Mouse (Mus musculus): ENCODE data around the gene Rbms1.

Gene Rbms1

GRCm38 (mm10) chr2:60879141-60879818, 83.7 kb downstream of the Rbms1 start:
- 76% methylated on average over 5 of the region's 5 CpGs for WGBS

- 79% methylated on average over 14 of the region's 14 CpGs for WGBS
Observed at GRCm38 (mm10) chr2:60877543-60878386, 85.2 kb downstream of the Rbms1 start.

DNA sequence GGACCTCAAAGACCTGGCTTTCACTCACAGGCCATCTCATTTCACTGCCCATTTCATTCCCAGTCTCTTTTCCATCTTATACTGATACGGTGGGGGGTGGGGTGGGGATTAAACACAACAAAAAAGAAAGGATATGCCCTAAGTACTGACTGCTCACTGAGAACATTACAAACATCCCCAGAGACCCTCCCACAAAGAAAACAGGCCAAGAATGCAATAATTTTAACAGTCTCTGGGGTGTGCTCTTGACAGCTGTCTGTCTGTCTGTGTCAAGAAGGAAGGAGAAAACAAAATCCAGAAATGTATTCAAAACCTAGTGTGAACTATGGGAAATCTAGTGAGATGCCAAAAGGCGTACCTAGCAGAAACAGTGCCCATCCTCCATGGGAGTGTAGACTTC, 86.1 kb downstream of the Rbms1 start:
- 72% methylated on average over 2 of the region's 2 CpGs for WGBS

GRCm38 (mm10) chr2:60872095-60872811, 90.7 kb downstream of the Rbms1 start:
- WGBS = 73% methylated on average over 7 of the region's 7 CpGs

GRCm38 (mm10) chr2:60871001-60871400, 92.0 kb downstream of the Rbms1 start:
- WGBS = 69% methylated on average over 5 of the region's 5 CpGs

DNA sequence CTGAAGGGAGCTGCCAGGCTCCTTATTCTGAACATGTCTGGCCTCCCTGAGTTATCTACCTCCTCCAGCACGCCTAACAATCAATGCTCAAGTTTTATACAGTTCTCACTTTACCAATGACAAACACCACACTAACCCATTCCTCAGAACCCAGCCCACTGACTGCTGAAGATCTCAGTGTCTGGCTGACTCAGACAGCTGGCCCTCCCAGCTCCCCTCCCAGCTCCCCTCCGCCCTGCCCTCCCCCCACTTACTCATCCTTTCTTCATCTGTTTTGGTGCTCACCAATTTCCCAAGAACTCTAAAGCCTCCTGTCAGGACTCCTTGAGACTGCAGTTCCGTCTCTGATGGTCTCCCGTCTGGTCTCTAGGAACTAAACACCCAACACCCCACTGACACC, 92.5 kb downstream of the Rbms1 start:
- 81% methylated on average over 4 of the region's 4 CpGs for WGBS

GRCm38 (mm10) chr2:60869001-60869743, 93.8 kb downstream of the Rbms1 start:
- WGBS = 78% methylated on average over 12 of the region's 12 CpGs

DNA sequence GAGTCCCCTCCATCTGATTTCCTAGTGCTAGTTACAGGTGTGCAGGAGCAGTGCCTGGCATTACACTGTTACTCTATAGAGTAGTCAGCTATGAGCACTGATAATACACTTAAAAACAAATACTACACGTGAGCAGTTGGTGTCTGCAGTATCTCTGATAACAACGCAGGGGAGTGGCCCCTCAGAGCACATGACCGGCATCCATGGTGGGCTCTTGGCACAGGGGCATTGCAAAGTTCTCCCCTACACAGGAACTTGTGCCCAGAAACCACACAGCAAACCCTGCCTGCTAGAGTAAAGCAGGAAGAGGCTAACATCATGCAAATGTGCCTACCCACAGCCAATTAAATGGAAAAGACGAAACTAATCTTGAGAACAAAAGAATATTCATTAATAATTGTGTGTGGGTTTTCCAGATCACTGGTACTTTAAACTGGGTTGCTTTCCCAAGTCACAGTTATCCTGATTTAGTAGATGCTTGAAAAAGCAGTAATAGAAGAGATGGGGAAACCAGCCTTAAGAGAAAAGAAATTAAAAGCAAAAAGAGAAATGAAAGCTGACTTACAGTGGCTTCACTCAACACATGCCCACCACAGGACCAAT, 94.8 kb downstream of the Rbms1 start:
- 68% methylated on average over 4 of the region's 4 CpGs for WGBS

GRCm38 (mm10) chr2:60867304-60867703, 95.7 kb downstream of the Rbms1 start:
- 95% methylated on average over 8 of the region's 8 CpGs for WGBS

- WGBS = 70% methylated on average over 1 of the region's 1 CpGs
Observed at GRCm38 (mm10) chr2:60865869-60866268, 97.1 kb downstream of the Rbms1 start.

- WGBS = 65% methylated on average over 5 of the region's 5 CpGs
Observed at GRCm38 (mm10) chr2:60864977-60865376, 98.0 kb downstream of the Rbms1 start.

DNA sequence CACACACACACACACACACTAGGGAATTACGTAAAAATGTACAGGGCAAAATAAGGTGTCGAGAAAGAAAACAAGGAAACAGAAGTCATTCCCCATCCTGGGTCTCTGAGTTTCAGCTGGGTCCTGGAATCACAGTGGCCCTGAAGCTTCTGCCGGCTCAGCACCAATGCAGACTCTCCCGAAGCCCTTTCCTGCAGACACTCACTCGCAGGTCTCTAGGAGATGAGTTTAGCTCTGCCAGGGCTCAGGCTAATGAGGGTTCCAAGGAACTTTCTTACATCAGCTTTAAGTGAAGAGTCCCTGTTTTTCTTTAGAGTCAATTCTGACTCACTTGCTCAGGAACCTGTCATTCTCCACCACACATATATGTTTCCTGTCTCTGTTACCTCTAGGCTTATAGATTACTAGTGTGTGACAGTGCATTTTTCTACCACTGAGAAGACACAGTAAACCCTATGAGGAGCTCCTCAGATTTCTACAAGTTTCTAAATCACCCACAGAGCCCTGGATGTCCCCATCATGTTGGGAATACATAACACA, 98.7 kb downstream of the Rbms1 start:
- WGBS = 47% methylated on average over 5 of the region's 5 CpGs

GRCm38 (mm10) chr2:60863827-60864226, 99.2 kb downstream of the Rbms1 start:
- WGBS = 56% methylated on average over 2 of the region's 2 CpGs

- WGBS = 94% methylated on average over 8 of the region's 8 CpGs
Observed at GRCm38 (mm10) chr2:60862913-60863711, 99.9 kb downstream of the Rbms1 start.

DNA sequence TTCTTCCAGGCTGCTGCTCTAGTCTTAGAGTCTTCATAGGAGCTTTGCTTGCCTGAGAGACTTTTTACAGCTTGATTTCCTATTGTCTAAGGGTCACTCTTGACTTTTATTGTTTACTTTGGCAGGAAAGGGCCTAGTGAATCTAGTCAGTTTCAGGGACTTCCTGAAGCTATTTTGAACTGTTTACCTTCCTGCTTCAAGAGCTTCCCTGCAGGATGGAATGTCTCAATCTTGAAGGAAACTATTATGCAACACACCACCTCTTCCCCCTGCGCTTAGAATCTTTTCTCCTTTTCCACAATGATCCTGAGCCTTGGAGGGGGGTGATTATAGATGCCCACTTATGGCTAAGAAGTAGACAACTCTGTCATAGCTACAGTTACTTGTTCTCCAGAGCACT, 104.9 kb downstream of the Rbms1 start:
- WGBS = 83% methylated on average over 1 of the region's 1 CpGs

DNA sequence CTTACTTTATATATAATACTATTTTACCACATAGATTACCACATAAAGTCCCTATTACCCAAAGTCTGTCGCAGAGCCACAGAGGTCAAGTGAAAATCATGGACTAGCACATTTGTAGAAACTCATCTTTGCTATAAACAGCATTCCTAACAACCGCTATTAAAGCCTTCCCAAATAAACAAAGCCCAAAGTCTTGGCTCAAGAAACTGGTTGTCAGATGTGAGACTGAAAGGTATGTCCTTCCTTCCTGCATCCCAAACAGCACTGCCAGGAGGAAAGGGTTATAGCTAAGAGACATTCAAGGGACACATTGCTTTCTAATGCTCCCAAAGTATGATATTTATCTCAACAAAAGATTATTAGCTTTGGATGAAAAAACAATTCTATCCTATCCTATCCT, 106.9 kb downstream of the Rbms1 start:
- WGBS = 73% methylated on average over 2 of the region's 2 CpGs

DNA sequence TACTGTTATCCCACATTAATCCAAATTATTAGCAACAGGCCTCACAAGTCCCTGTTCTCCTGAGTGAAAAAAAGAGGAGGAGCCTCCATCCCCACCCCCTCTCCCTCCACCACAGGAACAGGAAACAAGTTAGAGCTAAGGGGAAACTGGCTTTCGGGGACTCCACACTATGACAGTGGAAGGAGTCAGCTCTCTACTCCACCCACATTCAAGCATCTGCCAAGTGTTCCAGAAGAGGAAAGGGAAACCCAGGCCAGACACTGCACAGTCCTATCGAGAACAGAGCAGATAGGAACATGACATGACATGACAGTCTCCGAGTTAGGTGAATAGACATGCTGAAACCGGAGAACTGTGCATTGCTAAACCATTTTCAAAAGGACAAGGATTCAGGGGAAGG, 108.0 kb downstream of the Rbms1 start:
- WGBS = 22% methylated on average over 4 of the region's 4 CpGs

DNA sequence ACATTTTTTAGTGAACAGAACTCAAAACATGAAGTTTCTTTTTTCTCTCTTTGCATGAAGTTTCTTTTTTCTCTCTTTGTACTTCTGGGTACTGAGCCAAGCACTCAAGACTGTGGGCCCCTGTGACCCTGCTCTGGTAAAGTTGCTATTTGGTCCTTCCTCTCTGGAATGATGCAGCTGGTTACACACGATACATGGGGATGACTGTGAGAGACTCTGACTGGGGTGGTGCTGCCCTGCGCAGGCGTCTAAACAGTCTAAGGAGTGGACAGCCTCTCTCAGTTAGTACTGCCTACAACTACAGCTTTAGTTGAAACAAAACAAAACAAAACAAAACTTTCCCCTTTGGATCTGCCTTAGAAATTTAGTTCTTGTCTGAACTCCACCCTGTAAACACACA, 111.1 kb downstream of the Rbms1 start:
- WGBS = 60% methylated on average over 3 of the region's 3 CpGs

DNA sequence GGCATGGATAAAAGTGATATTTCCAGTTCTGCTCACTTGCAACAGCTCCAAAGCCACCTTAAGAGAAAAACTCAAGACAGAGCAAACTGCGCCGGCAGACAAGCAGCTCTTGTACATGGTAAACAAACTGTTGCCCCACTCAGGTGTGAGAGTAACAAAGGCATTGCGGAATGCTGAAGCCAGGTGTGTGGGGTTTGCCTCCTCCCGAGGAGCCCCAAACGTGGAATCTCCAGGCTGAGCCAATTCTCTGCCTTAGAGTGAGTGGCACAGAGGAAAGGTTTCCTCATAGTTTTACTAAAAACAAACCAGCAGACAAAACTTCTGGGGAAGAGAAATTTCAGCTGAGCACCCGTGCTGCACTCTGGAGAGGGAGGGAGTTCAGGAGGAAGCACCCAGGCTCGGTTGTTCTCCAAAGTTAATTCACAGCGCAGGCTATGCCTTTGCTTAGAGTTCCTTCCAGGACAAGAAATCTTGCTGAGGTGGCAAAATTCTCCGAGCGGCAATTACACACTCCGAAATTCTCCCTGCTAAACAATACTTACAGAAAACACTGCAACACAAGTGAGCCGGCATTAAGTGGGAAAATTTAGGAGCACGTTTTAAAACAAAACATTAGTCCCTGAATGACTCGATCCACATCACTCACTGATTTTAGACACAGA, 111.8 kb downstream of the Rbms1 start:
- WGBS = 58% methylated on average over 14 of the region's 14 CpGs

GRCm38 (mm10) chr2:60848478-60848877, 114.5 kb downstream of the Rbms1 start:
- WGBS = 96% methylated on average over 4 of the region's 4 CpGs
